Mouse (Mus musculus) MEL (cell line): ENCODE results near the gene Clic4. TPM values are rescaled to one million over a fixed set of nuclear protein-coding genes. Genes with fewer than 3 reads are reported as not detected.

ENCODE experiments used
- DNase-seq: peaks from one replicate; pipeline ENCODE4 v3.0.0; 2011; ENCODE audit warnings: low read depth, low spot score
- H3K27ac ChIP-seq: 2 replicates; pipeline ENCODE4 v1.5.1; 2012; ENCODE audit warnings: low read depth, mild to moderate bottlenecking, control low read depth, low read length, moderate library complexity; ENCODE audit not compliant: control insufficient read depth
- H3K27me3 ChIP-seq, 2 experiments: fragments of 150-350 bp in 1 of 2; sonication (generic) in 1 of 2; 2 replicates each; pipeline ENCODE4 v1.6.1; 2012; ENCODE audit warnings: low read length in 2 of 2, mild to moderate bottlenecking in 2 of 2, improper control_type of control experiment in 1 of 2, moderate library complexity in 1 of 2; ENCODE audit not compliant: insufficient read depth in 2 of 2, control insufficient read depth in 1 of 2
- H3K36me3 ChIP-seq, 2 experiments: 2 replicates each; pipeline ENCODE4 v1.6.1; 2012 to 2014; ENCODE audit warnings: low read length in 2 of 2, improper control_type of control experiment in 1 of 2, inconsistent platforms in 1 of 2, mild to moderate bottlenecking in 1 of 2; ENCODE audit not compliant: insufficient read depth in 2 of 2, control insufficient read depth in 1 of 2
- H3K4me1 ChIP-seq, 2 experiments: fragments of 150-350 bp in 1 of 2; sonication (generic) in 1 of 2; 2 replicates each; pipeline ENCODE4 v1.6.1; 2012; ENCODE audit warnings: low read length in 2 of 2, improper control_type of control experiment in 1 of 2, mild to moderate bottlenecking in 1 of 2; ENCODE audit not compliant: insufficient read depth in 2 of 2, control insufficient read depth in 1 of 2
- H3K4me3 ChIP-seq, 2 experiments: fragments of 150-350 bp in 1 of 2; sonication (generic) in 1 of 2; 2 replicates each; pipeline ENCODE4 v1.5.1; 2012; ENCODE audit warnings: low read depth in 2 of 2, low read length in 2 of 2, mild to moderate bottlenecking in 2 of 2, moderate library complexity in 2 of 2, control low read depth in 1 of 2, improper control_type of control experiment in 1 of 2; ENCODE audit not compliant: control insufficient read depth in 1 of 2, insufficient read depth in 1 of 2
- H3K79me2 ChIP-seq: 2 replicates; pipeline ENCODE4 v1.6.1; 2012; ENCODE audit warnings: mild to moderate bottlenecking, low read length, moderate library complexity; ENCODE audit not compliant: control insufficient read depth, poor library complexity, insufficient read depth
- H3K9ac ChIP-seq: 2 replicates; pipeline ENCODE4 v1.6.1; 2012; ENCODE audit warnings: low read depth, mild to moderate bottlenecking, control low read depth, low read length, moderate library complexity; ENCODE audit not compliant: control insufficient read depth, poor library complexity, severe bottlenecking
- H3K9me3 ChIP-seq: fragments of 150-350 bp; sonication (generic); replicated peaks from 2 replicates; pipeline ENCODE4 v1.6.1; 2012; ENCODE audit warnings: mild to moderate bottlenecking, low read length, improper control_type of control experiment, moderate library complexity; ENCODE audit not compliant: insufficient read depth
- CHD1 ChIP-seq: IDR thresholded peaks from 2 replicates; pipeline ENCODE4 v1.6.1; 2012; ENCODE audit warnings: low read depth, mild to moderate bottlenecking, inconsistent platforms, low read length, improper control_type of control experiment
- CHD2 ChIP-seq: IDR thresholded peaks from 2 replicates; pipeline ENCODE4 v1.6.1; 2011; ENCODE audit warnings: low read length, improper control_type of control experiment
- CTCF ChIP-seq, 3 experiments: IDR thresholded peaks in 2 of 3; conservative IDR thresholded peaks in 1 of 3; 2 replicates each; pipeline ENCODE4 v1.5.1; 2011 to 2012; ENCODE audit warnings: low read length in 3 of 3, low read depth in 2 of 3, mild to moderate bottlenecking in 2 of 3, improper control_type of control experiment in 1 of 3, inconsistent platforms in 1 of 3, mixed read lengths in 1 of 3, moderate library complexity in 1 of 3; ENCODE audit not compliant: control insufficient read depth in 1 of 3, insufficient read depth in 1 of 3, poor library complexity in 1 of 3, severe bottlenecking in 1 of 3
- EP300 ChIP-seq, 2 experiments: IDR thresholded peaks; 2 replicates each; pipeline ENCODE4 v1.6.1; 2011; ENCODE audit warnings: improper control_type of control experiment in 2 of 2, low read length in 2 of 2, low read depth in 1 of 2, mild to moderate bottlenecking in 1 of 2
- ETS1 ChIP-seq: IDR thresholded peaks from 2 replicates; pipeline ENCODE4 v1.6.1; 2012; ENCODE audit warnings: low read depth, mild to moderate bottlenecking, inconsistent platforms, low read length, improper control_type of control experiment, moderate library complexity
- GATA1 ChIP-seq: IDR thresholded peaks from 2 replicates; pipeline ENCODE4 v1.6.1; 2011; ENCODE audit warnings: low read depth, low read length, improper control_type of control experiment
- JUND ChIP-seq: IDR thresholded peaks from 2 replicates; pipeline ENCODE4 v1.6.1; 2011; ENCODE audit warnings: low read depth, mild to moderate bottlenecking, improper control_type of control experiment, low read length
- KAT2A ChIP-seq: conservative IDR thresholded peaks from 2 replicates; pipeline ENCODE4 v1.6.1; 2012; ENCODE audit warnings: low read depth, low read length, improper control_type of control experiment, inconsistent platforms
- MAFK ChIP-seq: IDR thresholded peaks from 2 replicates; pipeline ENCODE4 v1.6.1; 2011; ENCODE audit warnings: low read depth, mild to moderate bottlenecking, low read length, improper control_type of control experiment, borderline replicate concordance
- MAX ChIP-seq: IDR thresholded peaks from 2 replicates; pipeline ENCODE4 v1.6.1; 2011; ENCODE audit warnings: low read length, improper control_type of control experiment
- MAZ ChIP-seq: IDR thresholded peaks from 2 replicates; pipeline ENCODE4 v1.6.1; 2012; ENCODE audit warnings: low read depth, mild to moderate bottlenecking, inconsistent platforms, low read length, improper control_type of control experiment
- MYC ChIP-seq: IDR thresholded peaks from 2 replicates; pipeline ENCODE4 v1.6.1; 2011; ENCODE audit warnings: low read depth, mild to moderate bottlenecking, low read length, improper control_type of control experiment, moderate library complexity
- NRF1 ChIP-seq: IDR thresholded peaks from 2 replicates; pipeline ENCODE4 v1.6.1; 2014; ENCODE audit warnings: low read depth, mild to moderate bottlenecking, inconsistent platforms, low read length, improper control_type of control experiment, moderate library complexity; ENCODE audit not compliant: poor library complexity, insufficient read depth, severe bottlenecking
- POLR2AphosphoS5 ChIP-seq: IDR thresholded peaks from 2 replicates; pipeline ENCODE4 v1.6.1; 2012; ENCODE audit warnings: low read depth, borderline replicate concordance, mild to moderate bottlenecking, inconsistent platforms, low read length, moderate library complexity, mixed read lengths
- RAD21 ChIP-seq: IDR thresholded peaks from 2 replicates; pipeline ENCODE4 v1.6.1; 2011; ENCODE audit warnings: mild to moderate bottlenecking, low read depth, low read length, improper control_type of control experiment
- SIN3A ChIP-seq: IDR thresholded peaks from 2 replicates; pipeline ENCODE4 v1.6.1; 2012; ENCODE audit warnings: low read length, improper control_type of control experiment, inconsistent platforms
- TBP ChIP-seq: IDR thresholded peaks from 2 replicates; pipeline ENCODE4 v1.8.0; 2011; ENCODE audit warnings: low read depth, low read length, improper control_type of control experiment
- TCF12 ChIP-seq: IDR thresholded peaks from 2 replicates; pipeline ENCODE4 v1.6.1; 2014; ENCODE audit warnings: low read depth, mild to moderate bottlenecking, inconsistent platforms, low read length, improper control_type of control experiment, moderate library complexity
- UBTF ChIP-seq: IDR thresholded peaks from 2 replicates; pipeline ENCODE4 v1.6.1; 2012; ENCODE audit warnings: low read depth, mild to moderate bottlenecking, inconsistent platforms, low read length, improper control_type of control experiment, moderate library complexity, borderline replicate concordance; ENCODE audit not compliant: insufficient read depth
- USF1 ChIP-seq: IDR thresholded peaks from 2 replicates; pipeline ENCODE4 v1.6.1; 2014; ENCODE audit warnings: low read depth, mild to moderate bottlenecking, inconsistent platforms, low read length, improper control_type of control experiment, moderate library complexity
- ZC3H11A ChIP-seq: IDR thresholded peaks from 2 replicates; pipeline ENCODE4 v1.6.1; 2012; ENCODE audit warnings: low read depth, mild to moderate bottlenecking, inconsistent platforms, low read length, improper control_type of control experiment
- ZNF384 ChIP-seq: IDR thresholded peaks from 2 replicates; pipeline ENCODE4 v1.6.1; 2012; ENCODE audit warnings: low read depth, mild to moderate bottlenecking, inconsistent platforms, low read length, improper control_type of control experiment
- polyA plus RNA-seq, 2 experiments: library from polyadenylated mRNA; stranded (reverse) in 1 of 2; unstranded in 1 of 2; fragments of >175 nt in 1 of 2; fragments of >200 nt in 1 of 2; gene quantifications; 2 replicates each; pipeline versions ENCODE4 v1.2.1 to v1.2.4; 2012; ENCODE audit warnings: low replicate concordance in 2 of 2, low read depth in 1 of 2; ENCODE audit not compliant: insufficient read length in 2 of 2, insufficient read depth in 1 of 2, missing spikeins in 1 of 2
- total RNA-seq: library from RNA; depleted of rRNA; stranded (reverse); fragments of 300-350 nt; gene quantifications from 2 replicates; pipeline ENCODE4 v1.2.3, GENCODE M21; 2012

Clic4 gene
- total and polyA plus RNA-seq, 3 experiments = 32.9 to 274 (median 83.8) TPM

- TF ChIP-seq MAX (no peak), MAFK (no peak), ZNF384 (no peak), MAZ (no peak), CHD2 (no peak), RAD21 (no peak), ETS1 (no peak), JUND (no peak), TBP (no peak), EP300 (IDR thresholded peaks at IDR 0.05; ENCODE audit: low read depth in 1 of 2, low read length in 2 of 2) (no peak), CTCF (IDR thresholded peaks at IDR 0.05 in 2 of 3, conservative IDR thresholded peaks at IDR 0.05 in 1 of 3; ENCODE audit: control insufficient read depth in 1 of 3, insufficient read depth in 1 of 3, low read depth in 2 of 3, low read length in 3 of 3, poor library complexity in 1 of 3, severe bottlenecking in 1 of 3) (no peak), SIN3A (no peak), UBTF (no peak), CHD1 (no peak), USF1 (no peak), ZC3H11A (no peak), GATA1 (no peak), KAT2A (no peak), NRF1 (no peak), MYC (no peak)
- H3K9me3 ChIP-seq = no peaks in the 10 kb centered on the region
- H3K79me2 ChIP-seq = peaks cover 60% of the 10 kb centered on the region
- H3K4me3 ChIP-seq = no peak overlapping the region
- H3K4me1 ChIP-seq = peaks cover 18 to 24% of the 10 kb centered on the region in 2 experiments
- no peak for DNase-seq
- no peak overlapping the region; the same call in 1 of the 2 replicates for H3K27ac ChIP-seq
- H3K9ac ChIP-seq = no peak overlapping the region
- H3K36me3 ChIP-seq = peaks cover 10 to 41% of the 10 kb centered on the region in 2 experiments
- H3K27me3 ChIP-seq = no peaks in the 10 kb centered on the region
These were observed 17.8 kb downstream of the Clic4 start for GRCm38 (mm10) chr4:135254770-135255169.

DNA sequence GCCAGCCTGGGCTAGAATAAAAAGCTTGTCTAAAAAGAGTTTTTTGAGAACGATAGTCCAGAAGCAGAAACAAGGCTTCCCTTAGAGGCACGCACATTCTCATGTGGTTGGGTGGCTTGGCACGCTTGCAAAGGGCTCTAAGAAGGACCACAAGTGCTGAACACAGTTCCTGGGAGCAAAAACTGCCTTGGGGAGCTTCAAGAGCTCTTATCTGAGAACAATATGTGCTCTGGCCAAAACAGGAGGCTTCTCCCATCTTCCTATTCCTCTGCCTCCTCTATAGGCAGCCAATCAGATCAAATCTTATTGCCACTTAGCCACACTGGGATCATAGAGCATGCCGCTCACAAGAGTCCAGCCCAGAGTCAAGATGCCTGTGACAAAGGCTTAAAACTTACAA, 18.3 kb downstream of the Clic4 start:
- H3K79me2 ChIP-seq = peaks cover 59% of the 10 kb centered on the region
- TF ChIP-seq RAD21 = no peak
- no peak for TF ChIP-seq POLR2AphosphoS5
- no peak for TF ChIP-seq TCF12
- TF ChIP-seq, all 39 proteins: peak for 0
- H3K4me3 ChIP-seq = no peak overlapping the region
- H3K4me1 ChIP-seq = peaks cover 18 to 24% of the 10 kb centered on the region in 2 experiments
- H3K9ac ChIP-seq = no peak overlapping the region
- H3K36me3 ChIP-seq = peaks cover 10 to 41% of the 10 kb centered on the region in 2 experiments
- no peaks in the 10 kb centered on the region for H3K9me3 ChIP-seq
- no peak for DNase-seq
- H3K27ac ChIP-seq = 0 out of 2 replicates have a peak overlapping the region, but pooled peaks have one; percentile 19
- H3K27me3 ChIP-seq = no peaks in the 10 kb centered on the region
